Mouse (Mus musculus): ENCODE measurements around the gene Hist2h2be.
"Not testable (repeated sequence)": the region's sequence is repeated elsewhere in the genome, so short reads cannot be mapped to it uniquely, and the experiment has no call there.

The Hist2h2be gene

DNA sequence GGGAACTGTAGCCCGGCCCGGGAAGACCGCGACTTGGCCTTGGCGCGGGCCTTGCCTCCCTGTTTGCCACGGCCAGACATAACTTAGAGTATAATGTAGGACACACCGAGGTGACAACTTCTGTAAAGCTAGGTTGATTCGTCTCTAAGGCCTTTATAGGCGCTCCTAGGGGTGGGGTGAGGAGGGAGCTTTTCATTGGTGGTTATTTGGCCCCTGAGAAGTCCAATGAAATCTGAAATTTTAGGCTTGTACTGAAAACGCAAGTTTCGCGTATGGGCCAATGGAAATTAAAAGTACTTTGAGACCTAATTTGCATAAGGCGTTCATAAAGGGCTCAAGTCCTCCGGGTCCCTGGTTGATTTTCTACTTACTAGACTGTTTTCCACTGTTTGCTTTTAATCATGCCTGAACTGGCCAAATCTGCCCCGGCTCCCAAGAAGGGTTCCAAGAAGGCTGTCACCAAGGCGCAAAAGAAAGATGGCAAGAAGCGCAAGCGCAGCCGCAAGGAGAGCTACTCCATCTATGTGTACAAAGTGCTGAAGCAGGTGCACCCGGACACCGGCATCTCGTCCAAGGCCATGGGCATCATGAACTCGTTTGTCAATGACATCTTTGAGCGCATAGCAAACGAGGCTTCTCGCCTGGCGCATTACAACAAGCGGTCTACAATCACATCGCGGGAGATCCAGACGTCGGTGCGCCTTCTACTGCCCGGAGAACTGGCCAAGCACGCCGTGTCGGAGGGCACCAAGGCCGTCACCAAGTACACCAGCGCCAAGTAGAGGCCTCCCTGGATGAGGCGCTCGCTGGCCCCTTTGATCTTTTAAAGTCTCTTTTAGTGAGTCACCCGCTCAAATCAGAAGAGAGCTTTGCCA lies at the start of gene Hist2h2be, which contains the start of gene Hist2h2ac:
Gene Hist2h2be, plus strand, starts transcription at position 355 of the 875 bp plus-strand sequence.
Gene Hist2h2ac, minus strand, starts transcription at position 116 of the 875 bp plus-strand sequence.
- in situ Hi-C loops (cut with MboI): loop anchor here (5.0 kb wide), 1 partner anchor 46 kb away; the partner anchor contains the start of genes Hist2h2bb and Hist2h3b

DNA sequence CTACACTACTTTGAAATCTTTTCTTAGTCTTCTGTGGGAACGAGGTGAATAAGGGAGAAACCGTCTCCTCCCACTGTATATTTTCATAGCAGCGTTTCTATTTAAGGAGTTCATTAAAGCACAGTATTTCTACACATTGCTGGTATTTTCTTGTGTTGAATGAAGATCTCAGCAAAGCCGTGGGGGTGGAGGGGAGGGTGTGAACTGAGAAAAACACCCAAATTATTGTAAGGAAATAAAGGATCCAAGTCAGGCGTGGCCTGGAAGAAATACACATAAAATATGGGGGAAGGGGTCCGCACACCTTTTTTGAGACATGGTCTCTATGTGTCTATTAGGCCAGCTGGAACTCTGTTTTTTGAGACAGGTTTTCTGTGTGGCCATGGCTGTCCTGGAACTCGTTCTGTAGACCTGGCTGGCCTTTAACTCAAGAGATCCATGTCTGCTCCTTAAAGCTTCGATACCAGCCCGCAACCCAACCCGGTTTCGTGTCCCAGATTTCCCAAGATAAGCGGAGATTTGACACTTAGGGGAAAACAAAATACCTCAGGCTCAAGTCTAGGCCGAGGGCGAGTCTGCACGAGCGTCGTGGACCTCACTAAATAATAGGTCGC lies 49.2 kb upstream of the Hist2h2be start:
- in situ Hi-C loops (cut with MboI): no loop called here

GRCm38 (mm10) chr3:96172197-96173178 lies 48.4 kb upstream of the Hist2h2be start, which contains the start of gene Sf3b4:
Gene Sf3b4 (plus strand): TSS chr3:96172332.
- in situ Hi-C loops (cut with MboI): no loop called here

- in situ Hi-C loops (cut with MboI): no loop called here
These were observed 47.7 kb upstream of the Hist2h2be start for GRCm38 (mm10) chr3:96173185-96173584.

- in situ Hi-C loops (cut with MboI): not testable (repeated sequence)
These were observed 46.9 kb upstream of the Hist2h2be start for GRCm38 (mm10) chr3:96174042-96174441.

- in situ Hi-C loops (cut with MboI): no loop called here
These were observed 45.7 kb upstream of the Hist2h2be start for GRCm38 (mm10) chr3:96175251-96175650.

DNA sequence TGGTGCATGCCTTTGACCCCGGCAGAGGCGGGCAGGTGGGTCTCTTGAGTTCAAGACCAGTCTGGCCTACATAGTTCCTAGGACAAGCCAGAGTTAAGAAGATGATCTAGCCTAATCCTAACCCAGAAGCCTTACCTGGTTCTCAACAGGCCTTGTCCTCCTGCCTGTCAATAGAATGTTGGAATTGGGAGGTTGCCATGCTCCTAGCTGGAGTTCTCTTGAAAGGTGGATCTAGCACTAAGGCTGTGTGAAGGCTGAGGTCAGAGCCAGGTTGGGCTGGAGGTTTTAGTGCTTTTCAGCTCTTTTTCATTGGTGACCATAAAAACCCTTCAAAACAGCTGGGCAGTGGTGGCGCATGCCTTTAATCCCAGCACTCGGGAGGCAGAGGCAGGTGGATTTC lies 42.5 kb upstream of the Hist2h2be start:
- in situ Hi-C loops (cut with MboI): no loop called here

DNA sequence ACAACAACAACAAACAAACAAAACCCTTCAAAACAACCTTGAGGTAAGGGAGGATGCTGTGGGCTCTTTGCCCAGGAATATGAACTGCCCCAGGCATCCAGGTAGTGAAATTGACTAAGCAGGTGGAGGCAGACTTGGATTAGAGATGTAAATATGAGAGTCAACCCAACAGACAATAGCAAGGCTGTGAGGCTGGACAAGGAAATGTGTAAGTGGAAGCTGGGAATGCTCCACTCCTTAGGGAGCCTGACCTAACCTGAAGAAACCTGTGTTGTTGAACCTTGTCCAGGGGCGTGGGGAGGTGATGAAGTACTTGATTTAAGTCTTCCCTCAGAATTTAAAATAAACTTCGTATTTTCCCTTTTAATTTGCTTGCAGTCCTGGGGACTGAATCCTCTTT lies 42.0 kb upstream of the Hist2h2be start:
- in situ Hi-C loops (cut with MboI): no loop called here

DNA sequence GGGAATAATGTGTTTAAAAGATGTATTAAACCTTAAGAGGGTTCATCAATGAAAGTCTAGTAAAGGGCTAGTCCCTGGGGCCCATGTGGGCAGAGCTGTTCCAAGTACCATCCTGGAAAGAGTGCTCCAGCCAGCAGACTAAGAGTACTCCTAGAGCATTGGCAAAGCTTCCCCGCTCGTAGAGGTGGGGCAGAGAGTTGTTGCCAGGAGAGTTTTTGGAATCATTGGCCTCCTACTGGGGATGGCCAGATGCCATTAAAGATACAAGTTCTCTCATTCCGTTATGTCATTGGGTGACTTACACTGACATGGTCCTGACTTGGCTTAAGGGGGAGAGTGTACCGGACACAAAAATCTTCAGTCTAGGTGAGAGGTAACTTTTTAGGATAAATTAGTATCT lies 41.4 kb upstream of the Hist2h2be start:
- in situ Hi-C loops (cut with MboI): no loop called here

DNA sequence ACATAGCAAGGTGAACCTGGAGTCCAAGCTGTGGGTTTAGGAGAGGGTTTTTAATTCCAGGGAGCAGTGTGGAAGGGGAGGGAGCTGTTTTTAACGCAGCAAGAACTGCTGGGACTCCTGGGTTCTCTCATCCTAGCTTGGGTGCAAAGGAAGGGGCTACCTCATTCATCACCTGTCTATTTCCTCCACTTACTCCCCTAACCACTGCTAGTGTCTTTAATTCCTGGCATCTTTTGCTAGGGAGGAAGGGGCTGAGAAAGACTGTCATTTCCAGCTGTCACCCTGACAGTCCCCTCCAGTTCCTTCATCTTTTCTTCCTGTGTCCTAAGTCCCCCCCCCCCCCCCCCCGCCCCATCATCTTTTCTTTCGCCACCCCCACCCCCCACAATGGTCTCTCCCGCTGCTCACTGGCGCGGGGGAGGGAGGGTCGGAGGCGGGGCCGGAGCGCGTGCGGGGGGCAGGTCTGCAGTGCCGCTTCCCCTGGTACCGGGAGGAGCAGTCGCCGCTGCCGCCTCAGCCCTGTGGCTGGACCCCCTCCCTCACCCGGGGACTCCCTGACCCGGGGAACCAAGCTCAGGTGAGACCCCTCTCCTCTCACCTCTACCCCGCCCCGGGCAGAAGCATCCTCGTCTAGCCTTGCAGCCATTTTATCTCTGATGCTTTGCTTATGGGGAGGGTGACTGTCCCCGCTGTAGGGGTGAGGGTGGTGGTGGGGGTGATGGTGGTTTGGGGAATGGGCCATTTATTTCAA lies 40.0 kb upstream of the Hist2h2be start, which contains the start of gene Sv2a:
Gene Sv2a, plus strand, starts transcription at position 425 of the 751 bp plus-strand sequence.
- in situ Hi-C loops (cut with MboI): no loop called here

- in situ Hi-C loops (cut with MboI): no loop called here
These were observed 39.2 kb upstream of the Hist2h2be start for GRCm38 (mm10) chr3:96181510-96182381.

DNA sequence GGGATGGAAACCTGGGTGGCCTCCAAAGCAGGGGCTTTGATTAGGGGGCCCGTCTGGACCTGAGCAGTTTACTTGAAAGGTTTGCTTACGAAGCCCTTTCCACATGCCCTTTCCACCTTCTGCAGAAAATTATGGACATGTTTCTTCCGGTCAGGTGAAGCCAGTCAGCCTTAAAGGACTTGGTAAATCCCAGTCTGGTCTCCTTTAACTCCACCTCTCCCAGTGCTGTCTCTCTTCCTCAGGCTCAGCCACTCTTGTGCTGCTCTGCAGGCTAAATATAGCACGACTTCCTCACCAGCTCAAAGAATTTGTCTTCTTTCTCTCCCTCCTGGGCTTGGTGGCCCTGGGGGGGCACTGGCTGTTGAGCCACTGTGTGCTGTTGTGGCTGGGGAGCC lies 38.5 kb upstream of the Hist2h2be start:
- in situ Hi-C loops (cut with MboI): no loop called here

DNA sequence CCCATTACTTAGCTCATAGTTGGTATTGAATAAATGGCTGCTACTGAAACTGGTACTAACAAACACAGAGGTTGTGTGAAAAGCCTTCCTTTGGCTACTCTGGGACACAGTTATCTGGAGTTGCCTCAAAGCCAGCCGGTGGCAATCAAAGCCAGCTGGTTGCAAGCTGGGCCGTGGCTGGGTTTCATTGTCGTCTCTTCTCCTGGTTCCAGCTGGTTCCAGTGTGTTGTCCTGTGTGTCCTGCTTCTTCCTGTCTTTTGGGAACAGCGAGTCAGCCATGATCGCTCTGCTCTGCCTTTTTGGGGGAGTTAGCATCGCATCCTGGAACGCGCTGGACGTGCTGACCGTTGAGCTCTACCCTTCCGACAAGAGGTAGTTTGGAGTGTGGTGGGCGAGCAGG lies 27.9 kb upstream of the Hist2h2be start:
- in situ Hi-C loops (cut with MboI): no loop called here

- in situ Hi-C loops (cut with MboI): no loop called here
These were observed 26.0 kb upstream of the Hist2h2be start for GRCm38 (mm10) chr3:96194966-96195365.

GRCm38 (mm10) chr3:96195616-96196313 lies 25.2 kb upstream of the Hist2h2be start:
- in situ Hi-C loops (cut with MboI): no loop called here

GRCm38 (mm10) chr3:96196437-96197128 lies 24.3 kb upstream of the Hist2h2be start:
- in situ Hi-C loops (cut with MboI): no loop called here

GRCm38 (mm10) chr3:96197129-96197749 lies 23.7 kb upstream of the Hist2h2be start:
- in situ Hi-C loops (cut with MboI): no loop called here

GRCm38 (mm10) chr3:96198181-96198580 lies 22.7 kb upstream of the Hist2h2be start:
- in situ Hi-C loops (cut with MboI): no loop called here

All from mature B cell (primary cell).